Mouse (Mus musculus): ENCODE data around the gene BC016579. TPM values are rescaled to one million over a fixed set of nuclear protein-coding genes. Genes with fewer than 3 reads are reported as not detected.

BC016579 gene
- polyA plus RNA-seq, 1 experiment from 2014 or later = not detected

DNA sequence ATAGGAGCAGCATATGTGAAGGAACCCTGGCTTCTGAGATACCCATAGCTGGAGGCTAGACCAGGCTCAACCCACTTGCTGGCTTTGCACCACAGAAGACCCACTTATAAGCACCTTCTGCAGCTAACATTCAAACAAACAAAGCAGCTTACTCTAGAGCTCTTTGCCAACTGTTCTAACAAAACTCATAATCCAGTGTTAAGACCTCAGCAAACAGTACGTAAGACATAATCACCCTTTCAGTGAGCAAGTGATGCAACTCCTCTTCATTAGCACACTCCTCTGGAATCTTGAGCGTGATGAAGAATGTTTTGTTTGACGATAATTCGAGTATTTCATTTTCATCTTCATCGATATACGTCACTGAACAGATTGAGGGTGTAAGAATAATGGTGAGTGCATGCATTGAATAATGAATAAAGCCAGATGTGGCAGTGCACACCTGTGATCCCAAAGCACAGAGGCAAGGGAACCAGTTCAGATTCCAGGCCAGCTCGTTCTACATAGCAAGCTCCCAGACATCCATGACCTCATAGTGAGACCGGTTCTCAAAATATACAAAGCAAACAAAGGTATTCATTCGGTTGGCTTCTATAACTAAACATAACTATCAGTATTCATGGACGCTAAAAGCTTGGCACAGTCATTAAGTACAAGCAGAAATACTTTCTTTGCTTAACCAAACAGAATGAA, 13.7 kb downstream of the BC016579 start:
- H3K9ac ChIP-seq = no peak overlapping the region
- H3K36me3 ChIP-seq = no peaks in the 10 kb centered on the region
- no peaks in the 10 kb centered on the region for H3K4me1 ChIP-seq
- no peak for ATAC-seq (ENCODE audit: insufficient number of reproducible peaks, insufficient read depth, low FRiP score, low TSS enrichment)
- no peaks in the 10 kb centered on the region for H3K9me3 ChIP-seq
- no peak overlapping the region for H3K27ac ChIP-seq
- H3K27me3 ChIP-seq = no peaks in the 10 kb centered on the region
- no peak overlapping the region for H3K4me2 ChIP-seq (replicated peaks)
- 80% methylated on average over 10 of the region's 10 CpGs for WGBS
- H3K4me3 ChIP-seq = no peak overlapping the region

DNA sequence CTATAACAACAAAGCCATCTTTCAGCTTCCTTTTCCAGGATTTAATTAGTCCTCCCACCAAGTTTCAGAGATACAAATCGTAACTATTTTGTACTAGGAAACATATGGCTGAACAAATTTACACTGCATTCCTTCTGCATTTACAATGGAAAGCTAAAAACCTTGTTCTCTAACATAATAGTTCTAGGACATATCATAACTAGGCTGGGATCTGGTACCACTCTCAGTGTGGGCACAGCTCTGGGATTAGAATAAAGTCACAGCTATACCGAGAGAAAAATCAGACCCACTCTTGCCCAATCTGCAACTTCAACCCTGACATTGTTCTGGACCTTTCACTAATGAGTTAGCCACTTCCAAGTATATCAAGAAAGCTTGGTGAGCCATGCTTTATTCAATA, 18.0 kb downstream of the BC016579 start:
- Histone ChIP-seq H3K27me3 (no peaks in the 10 kb centered on the region), H3K4me3 (no peak overlapping the region), H3K27ac (no peak overlapping the region), H3K9me3 (no peaks in the 10 kb centered on the region), H3K9ac (no peak overlapping the region), H3K4me2 (replicated peaks) (no peak overlapping the region), H3K36me3 (no peaks in the 10 kb centered on the region), H3K4me1 (no peaks in the 10 kb centered on the region)
- WGBS = 85% methylated on average over 2 of the region's 2 CpGs
- no peak for ATAC-seq (ENCODE audit: insufficient number of reproducible peaks, insufficient read depth, low FRiP score, low TSS enrichment)

DNA sequence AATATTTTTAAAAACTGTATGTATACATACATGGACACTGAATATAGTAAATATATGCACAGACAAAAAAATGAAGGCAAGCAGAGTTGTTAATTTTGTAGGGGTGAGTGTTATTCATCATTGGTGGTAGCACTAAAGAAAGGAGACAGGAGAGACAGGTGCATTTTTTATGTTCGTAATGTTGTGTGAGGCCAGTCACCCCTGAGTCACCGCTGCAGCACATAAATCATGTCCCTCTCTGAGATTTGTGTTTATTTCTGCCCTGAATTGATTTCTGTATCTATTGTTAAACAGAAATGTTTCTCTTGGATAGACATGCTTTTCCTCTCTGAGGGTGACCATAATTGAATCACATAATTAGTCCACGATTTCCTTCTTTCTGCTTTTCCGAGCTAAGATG, 21.4 kb downstream of the BC016579 start:
- Histone ChIP-seq H3K27ac (no peak overlapping the region), H3K4me1 (no peaks in the 10 kb centered on the region), H3K9ac (no peak overlapping the region), H3K27me3 (no peaks in the 10 kb centered on the region), H3K4me2 (replicated peaks) (no peak overlapping the region), H3K36me3 (no peaks in the 10 kb centered on the region), H3K9me3 (no peaks in the 10 kb centered on the region), H3K4me3 (no peak overlapping the region)
- ATAC-seq (ENCODE audit: insufficient number of reproducible peaks, insufficient read depth, low FRiP score, low TSS enrichment) = no peak
- 77% methylated on average over 4 of the region's 4 CpGs for WGBS

GRCm38 (mm10) chr16:45630347-45630960, 23.4 kb downstream of the BC016579 start:
- no peak for ATAC-seq (ENCODE audit: insufficient number of reproducible peaks, insufficient read depth, low FRiP score, low TSS enrichment)
- Histone ChIP-seq H3K9ac (no peak overlapping the region), H3K36me3 (no peaks in the 10 kb centered on the region), H3K4me2 (replicated peaks) (no peak overlapping the region), H3K4me3 (no peak overlapping the region), H3K27me3 (no peaks in the 10 kb centered on the region), H3K9me3 (no peaks in the 10 kb centered on the region), H3K4me1 (no peaks in the 10 kb centered on the region), H3K27ac (no peak overlapping the region)
- WGBS = 51% methylated on average over 5 of the region's 5 CpGs

DNA sequence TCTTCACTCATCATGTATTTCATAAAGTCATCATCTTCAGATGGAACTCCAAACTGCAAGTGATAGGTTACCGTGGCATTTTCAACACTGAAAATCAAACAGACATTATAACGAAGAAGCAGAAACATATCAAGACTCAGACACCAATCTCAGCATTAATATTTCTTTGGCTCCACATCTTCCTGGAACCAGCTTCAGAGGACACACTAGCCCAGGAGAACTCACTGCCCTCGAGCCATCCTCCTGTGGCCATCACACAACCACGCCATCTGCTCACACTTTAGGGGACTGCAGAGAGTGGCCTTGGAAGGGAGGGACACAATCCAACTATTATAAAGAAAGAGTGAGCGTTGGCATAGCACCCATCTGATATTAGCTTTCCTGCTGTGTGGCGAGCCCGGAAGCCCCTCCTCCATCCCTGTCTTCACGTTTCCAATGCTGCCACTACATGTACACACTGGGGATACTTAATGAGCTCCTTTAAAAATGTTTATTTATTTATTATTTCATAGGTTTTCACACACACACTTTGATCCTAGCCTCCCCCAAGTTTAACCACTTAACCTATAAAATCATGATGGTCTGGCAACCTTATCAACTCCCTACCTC, 24.3 kb downstream of the BC016579 start:
- H3K27ac ChIP-seq = no peak overlapping the region
- WGBS = 72% methylated on average over 8 of the region's 8 CpGs
- no peaks in the 10 kb centered on the region for H3K9me3 ChIP-seq
- H3K27me3 ChIP-seq = no peaks in the 10 kb centered on the region
- H3K4me2 ChIP-seq (replicated peaks) = no peak overlapping the region
- ATAC-seq (ENCODE audit: insufficient number of reproducible peaks, insufficient read depth, low FRiP score, low TSS enrichment) = no peak
- no peaks in the 10 kb centered on the region for H3K36me3 ChIP-seq
- H3K4me3 ChIP-seq = no peak overlapping the region
- H3K9ac ChIP-seq = no peak overlapping the region
- H3K4me1 ChIP-seq = no peaks in the 10 kb centered on the region

DNA sequence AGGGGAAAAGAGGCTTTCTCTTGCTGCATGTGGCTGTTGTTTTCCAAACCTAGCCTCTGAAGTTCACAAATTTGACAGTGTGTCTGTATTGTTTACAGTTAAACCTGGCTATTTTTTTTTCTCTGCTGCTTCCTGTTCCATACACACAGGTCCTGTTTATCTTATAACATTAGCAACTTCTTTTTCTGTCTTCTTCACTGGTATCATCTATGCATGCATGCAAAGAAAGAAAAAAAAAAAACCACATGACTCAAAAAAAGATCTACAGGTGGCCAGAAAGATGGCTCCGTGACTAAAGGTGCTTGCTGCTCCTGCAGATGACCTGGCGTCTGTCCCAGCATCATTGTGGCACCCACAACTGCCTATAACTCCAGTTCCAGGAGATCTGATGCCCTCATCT, 28.5 kb downstream of the BC016579 start:
- WGBS = 78% methylated on average over 2 of the region's 2 CpGs
- H3K4me2 ChIP-seq (replicated peaks) = no peak overlapping the region
- ATAC-seq (ENCODE audit: insufficient number of reproducible peaks, insufficient read depth, low FRiP score, low TSS enrichment) = no peak

DNA sequence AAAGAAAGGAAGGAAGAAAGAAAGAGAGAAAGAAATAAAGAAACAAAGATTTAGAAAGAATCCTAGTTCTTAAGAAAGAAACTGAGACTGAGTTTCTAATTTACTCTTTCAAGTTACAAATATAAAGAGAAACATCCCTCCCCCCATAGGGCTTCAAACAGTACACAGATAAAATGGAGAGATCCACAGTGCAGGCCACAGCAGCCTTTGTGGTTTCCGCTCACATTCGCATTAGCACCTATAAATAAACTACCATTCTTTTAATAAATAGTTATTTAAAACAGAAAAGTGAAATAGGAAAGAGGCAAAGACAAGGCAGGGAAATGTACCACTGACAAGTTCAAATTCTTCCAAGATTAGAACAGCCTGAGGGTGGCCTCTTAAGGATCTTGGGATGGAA, 29.1 kb downstream of the BC016579 start:
- WGBS = 81% methylated on average over 2 of the region's 2 CpGs
- no peaks in the 10 kb centered on the region for H3K27me3 ChIP-seq
- H3K27ac ChIP-seq = no peak overlapping the region
- no peaks in the 10 kb centered on the region for H3K4me1 ChIP-seq
- ATAC-seq (ENCODE audit: insufficient number of reproducible peaks, insufficient read depth, low FRiP score, low TSS enrichment) = no peak
- no peak overlapping the region for H3K4me2 ChIP-seq (replicated peaks)
- no peak overlapping the region for H3K9ac ChIP-seq
- no peak overlapping the region for H3K4me3 ChIP-seq
- no peaks in the 10 kb centered on the region for H3K9me3 ChIP-seq
- H3K36me3 ChIP-seq = no peaks in the 10 kb centered on the region

More for the DNA sequence above, 28.5 kb downstream of the BC016579 start:
- H3K4me1 ChIP-seq = no peaks in the 10 kb centered on the region
- no peaks in the 10 kb centered on the region for H3K9me3 ChIP-seq
- H3K36me3 ChIP-seq = no peaks in the 10 kb centered on the region
- no peak overlapping the region for H3K9ac ChIP-seq
- H3K4me3 ChIP-seq = no peak overlapping the region
- H3K27ac ChIP-seq = no peak overlapping the region
- no peaks in the 10 kb centered on the region for H3K27me3 ChIP-seq

GRCm38 (mm10) chr16:45623230-45623629, 30.6 kb downstream of the BC016579 start:
- no peak for ATAC-seq (ENCODE audit: insufficient number of reproducible peaks, insufficient read depth, low FRiP score, low TSS enrichment)
- Histone ChIP-seq H3K36me3 (no peaks in the 10 kb centered on the region), H3K4me2 (replicated peaks) (no peak overlapping the region), H3K27me3 (no peaks in the 10 kb centered on the region), H3K4me1 (no peaks in the 10 kb centered on the region), H3K4me3 (no peak overlapping the region), H3K9ac (no peak overlapping the region), H3K9me3 (no peaks in the 10 kb centered on the region), H3K27ac (no peak overlapping the region)
- WGBS = 87% methylated on average over 4 of the region's 4 CpGs

DNA sequence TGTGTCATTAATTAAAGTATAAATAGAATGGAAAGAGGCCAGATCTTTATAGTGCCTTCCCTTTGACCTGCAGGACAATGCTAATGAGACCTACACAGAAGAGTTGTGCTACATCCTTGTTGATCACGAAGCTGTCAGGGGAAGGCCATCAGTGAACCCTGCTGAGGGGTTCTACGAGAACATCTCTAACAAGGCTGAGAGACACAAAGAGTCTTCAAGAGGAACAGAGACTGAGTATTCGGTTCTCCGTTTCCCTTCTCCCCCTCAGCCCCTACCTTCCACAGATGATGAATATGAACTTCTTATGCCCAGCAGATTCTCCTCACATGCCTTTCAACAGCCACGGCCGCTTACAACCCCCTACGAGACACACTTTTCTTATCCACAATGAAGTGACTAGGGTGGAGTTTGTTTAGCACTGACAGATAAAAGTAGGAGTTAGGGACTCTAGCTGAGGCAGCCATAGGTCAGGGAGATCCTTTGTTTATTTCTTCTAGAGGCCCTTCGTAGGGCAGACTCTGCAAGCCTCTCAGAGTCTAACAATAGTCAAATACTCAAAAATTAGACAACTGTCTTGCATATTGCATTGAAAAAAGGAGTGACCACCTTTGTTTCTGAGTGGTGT, 34.0 kb downstream of the BC016579 start:
- Histone ChIP-seq H3K4me1 (no peaks in the 10 kb centered on the region), H3K27ac (no peak overlapping the region), H3K4me3 (no peak overlapping the region), H3K4me2 (replicated peaks) (no peak overlapping the region), H3K9ac (no peak overlapping the region), H3K27me3 (no peaks in the 10 kb centered on the region), H3K9me3 (no peaks in the 10 kb centered on the region), H3K36me3 (no peaks in the 10 kb centered on the region)
- 83% methylated on average over 8 of the region's 8 CpGs for WGBS
- ATAC-seq (ENCODE audit: insufficient number of reproducible peaks, insufficient read depth, low FRiP score, low TSS enrichment) = no peak

- Histone ChIP-seq H3K4me3 (no peak overlapping the region), H3K27me3 (no peaks in the 10 kb centered on the region), H3K4me1 (no peaks in the 10 kb centered on the region), H3K27ac (no peak overlapping the region), H3K9ac (no peak overlapping the region), H3K36me3 (no peaks in the 10 kb centered on the region), H3K9me3 (no peaks in the 10 kb centered on the region), H3K4me2 (replicated peaks) (no peak overlapping the region)
- 90% methylated on average over 1 of the region's 1 CpGs for WGBS
- ATAC-seq (ENCODE audit: insufficient number of reproducible peaks, insufficient read depth, low FRiP score, low TSS enrichment) = no peak
These were observed 37.9 kb downstream of the BC016579 start for GRCm38 (mm10) chr16:45615944-45616343.

DNA sequence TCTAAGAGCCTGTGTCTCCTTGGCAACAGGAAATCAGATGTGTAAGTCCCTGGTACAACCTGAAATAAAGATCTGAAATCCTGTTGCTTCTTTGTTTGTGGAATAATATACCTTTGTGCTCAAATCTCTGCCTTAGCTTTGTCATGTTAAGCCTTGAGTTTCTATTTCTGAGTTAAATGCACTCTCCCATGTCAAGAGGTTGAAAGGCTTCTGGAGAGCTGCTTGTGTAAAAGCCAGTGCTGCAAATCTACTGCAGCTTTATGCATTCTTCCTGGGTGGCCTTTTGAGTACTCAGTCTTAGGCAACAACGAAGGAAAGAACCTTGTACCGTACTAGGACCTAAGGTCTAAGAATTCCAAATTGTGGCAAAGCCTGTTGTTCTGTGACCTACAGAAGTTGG, 40.6 kb downstream of the BC016579 start:
- Histone ChIP-seq H3K27ac (no peak overlapping the region), H3K9me3 (no peaks in the 10 kb centered on the region), H3K9ac (no peak overlapping the region), H3K4me1 (no peaks in the 10 kb centered on the region), H3K4me3 (no peak overlapping the region), H3K4me2 (replicated peaks) (no peak overlapping the region), H3K36me3 (no peaks in the 10 kb centered on the region), H3K27me3 (no peaks in the 10 kb centered on the region)
- WGBS = 72% methylated on average over 2 of the region's 2 CpGs
- no peak for ATAC-seq (ENCODE audit: insufficient number of reproducible peaks, insufficient read depth, low FRiP score, low TSS enrichment)

DNA sequence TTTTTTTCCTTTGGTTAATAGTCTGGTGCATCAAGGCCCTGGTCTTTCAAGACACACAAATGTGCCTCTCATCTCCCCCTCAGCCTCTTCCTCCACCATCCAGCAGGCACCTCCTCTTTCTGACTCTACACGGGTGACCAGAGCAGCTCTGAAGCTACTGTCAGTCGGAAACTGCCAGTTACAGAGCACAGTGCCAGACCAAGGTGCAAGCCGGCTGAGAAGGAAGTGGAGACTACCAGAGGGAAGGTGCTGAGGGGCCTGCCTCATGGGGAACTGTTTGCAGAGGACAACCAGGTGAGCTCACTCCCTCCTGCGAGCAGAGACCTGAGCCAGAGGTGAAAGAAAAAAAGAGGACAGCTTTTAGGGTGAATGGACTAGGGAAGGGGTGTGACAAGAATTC, 43.6 kb downstream of the BC016579 start, which contains the start of gene Gcsam:
Gcsam (plus strand) TSS at position 114 of the 400 bp plus-strand sequence.
- no peak for ATAC-seq (ENCODE audit: insufficient number of reproducible peaks, insufficient read depth, low FRiP score, low TSS enrichment)

More for the DNA sequence above, 43.6 kb downstream of the BC016579 start, which contains the start of gene Gcsam:
- no peak within 1 kb of the TSS for H3K27ac ChIP-seq
- H3K9me3 ChIP-seq = no peaks in the 10 kb centered on the region
- H3K4me3 ChIP-seq = no peak within 1 kb of the TSS
- H3K9ac ChIP-seq = no peak within 1 kb of the TSS
- H3K4me2 ChIP-seq (replicated peaks) = no peak within 1 kb of the TSS
- H3K27me3 ChIP-seq = no peaks in the 10 kb centered on the region
- no peaks in the 10 kb centered on the region for H3K36me3 ChIP-seq
- 82% methylated on average over 4 of the region's 4 CpGs for WGBS
- H3K4me1 ChIP-seq = no peaks in the 10 kb centered on the region

All from embryonic facial prominence, embryonic 12.5 days (tissue).